Mouse (Mus musculus) left cerebral cortex, postnatal 4 days (tissue): ENCODE measurements around the gene Glycam1. TPM values are rescaled to one million over a fixed set of nuclear protein-coding genes. Genes with fewer than 3 reads are reported as not detected.
"Not testable (repeated sequence)": the region's sequence is repeated elsewhere in the genome, so short reads cannot be mapped to it uniquely, and the experiment has no call there.

Source experiments
- DNase-seq: peaks from one replicate; pipeline ENCODE4 v3.0.0-alpha.2; 2022
- intact Hi-C: fragments of 180-260 bp; cut with DNase I; formaldehyde crosslinking; loops from one replicate; pipeline ENCODE4 v1.15.1; 2025
- total RNA-seq, 2 experiments: library from RNA; stranded (reverse); gene quantifications; 2 replicates each; pipeline ENCODE4 v1.2.3; 2021

Glycam1 gene
- total RNA-seq: not detected

- intact Hi-C loops: no loop called here
- DNase-seq: no peak
These were observed at the start of gene Glycam1 for GRCm38 (mm10) chr15:103564981-103565380. Glycam1 (minus strand) TSS chr15:103565081.

- no peak for DNase-seq
- intact Hi-C loops: no loop called here
These were observed 39.6 kb upstream of the Glycam1 start for GRCm38 (mm10) chr15:103604481-103604880.

DNA sequence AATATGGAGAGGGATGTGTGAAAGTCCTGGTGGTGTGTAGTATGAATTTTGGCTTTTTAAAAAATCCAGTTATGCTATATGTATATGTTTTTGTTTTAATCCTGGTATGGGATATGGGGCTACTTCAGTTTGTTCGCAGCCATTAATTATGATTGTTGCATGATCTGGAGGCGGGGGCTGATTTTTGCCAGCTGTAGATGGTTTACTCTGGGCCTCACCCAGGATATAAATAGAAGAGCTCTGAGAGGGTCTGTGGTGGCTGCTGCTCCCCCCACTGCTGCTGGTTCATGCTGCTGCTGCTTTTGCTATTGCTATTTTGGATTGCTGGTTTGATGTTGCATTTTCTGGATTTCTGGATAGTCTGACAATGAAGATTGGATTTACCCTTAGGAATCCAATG lies 25.9 kb upstream of the Glycam1 start:
- intact Hi-C loops: no loop called here
- DNase-seq: no peak

GRCm38 (mm10) chr15:103587752-103588151 lies 22.9 kb upstream of the Glycam1 start:
- DNase-seq, intact Hi-C loops: not testable (repeated sequence)

DNA sequence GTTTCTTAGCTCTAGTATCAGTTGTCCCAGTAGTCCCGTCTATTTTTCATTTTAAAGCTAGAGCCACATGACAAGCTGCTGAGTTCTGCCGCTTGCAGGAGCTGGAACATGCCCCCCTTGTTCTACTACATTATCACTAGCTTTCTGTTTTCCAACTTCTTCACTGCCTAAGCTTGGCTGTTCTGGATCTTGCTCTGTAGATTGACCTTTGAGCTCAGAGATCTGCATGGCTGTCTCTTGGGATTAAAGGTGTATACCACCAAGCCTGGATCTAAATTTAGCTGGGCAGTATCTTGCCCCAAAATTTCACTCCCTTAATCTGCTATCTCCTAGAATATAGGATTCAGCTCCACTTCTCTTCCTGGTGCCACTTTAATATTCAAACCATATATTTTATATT lies 21.0 kb upstream of the Glycam1 start:
- DNase-seq: no peak
- intact Hi-C loops: no loop called here

- peak; percentile 32 for DNase-seq
- intact Hi-C loops: no loop called here
These were observed 12.7 kb downstream of the Glycam1 start for GRCm38 (mm10) chr15:103552096-103552690.

GRCm38 (mm10) chr15:103551053-103551452 lies 13.8 kb downstream of the Glycam1 start:
- intact Hi-C loops: no loop called here
- DNase-seq: no peak

GRCm38 (mm10) chr15:103549475-103549874 lies 15.4 kb downstream of the Glycam1 start:
- intact Hi-C loops: no loop called here

DNA sequence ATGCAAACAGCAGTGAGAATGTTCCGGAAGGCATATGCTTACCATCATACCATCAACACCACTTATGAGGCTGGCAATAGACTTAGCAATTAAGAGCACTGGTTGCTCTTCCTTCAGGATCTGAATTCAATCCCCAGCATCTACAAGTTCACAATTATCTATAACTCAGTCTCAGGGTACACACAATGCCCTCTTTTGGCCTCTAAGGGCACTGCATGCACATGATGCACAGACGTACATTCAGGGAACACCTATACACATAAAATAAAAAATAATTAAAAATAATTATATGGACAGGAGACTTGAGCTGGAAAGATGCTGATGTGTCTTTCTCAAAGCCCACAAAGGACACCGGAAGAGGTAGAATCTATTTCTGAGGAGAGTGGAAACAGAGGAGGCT lies 16.9 kb downstream of the Glycam1 start:
- intact Hi-C loops: no loop called here
- no peak for DNase-seq

More at GRCm38 (mm10) chr15:103549475-103549874, 15.4 kb downstream of the Glycam1 start:
- no peak for DNase-seq

GRCm38 (mm10) chr15:103542526-103542925 lies 22.4 kb downstream of the Glycam1 start:
- DNase-seq: no peak
- intact Hi-C loops: no loop called here

DNA sequence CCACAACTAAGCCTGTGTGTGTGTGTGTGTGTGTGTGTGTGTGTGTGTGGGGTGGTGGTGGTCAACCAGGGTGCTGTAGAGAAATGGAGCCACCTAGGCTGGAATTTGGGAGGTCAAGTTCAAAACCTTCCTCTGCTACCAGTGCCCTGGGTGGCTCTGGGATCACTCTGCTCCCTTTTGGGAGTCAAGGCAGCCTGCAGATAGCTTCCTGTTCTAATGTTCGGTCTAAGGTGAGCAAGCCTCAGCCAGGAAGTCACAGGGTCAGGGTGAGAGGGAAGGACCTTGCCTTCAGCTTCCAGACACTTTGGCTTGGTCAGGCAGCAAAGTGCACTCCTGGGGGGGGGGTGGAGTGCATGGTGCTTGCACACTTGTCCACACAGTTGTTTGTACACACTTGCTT lies 24.2 kb downstream of the Glycam1 start:
- intact Hi-C loops: no loop called here
- DNase-seq: no peak

DNA sequence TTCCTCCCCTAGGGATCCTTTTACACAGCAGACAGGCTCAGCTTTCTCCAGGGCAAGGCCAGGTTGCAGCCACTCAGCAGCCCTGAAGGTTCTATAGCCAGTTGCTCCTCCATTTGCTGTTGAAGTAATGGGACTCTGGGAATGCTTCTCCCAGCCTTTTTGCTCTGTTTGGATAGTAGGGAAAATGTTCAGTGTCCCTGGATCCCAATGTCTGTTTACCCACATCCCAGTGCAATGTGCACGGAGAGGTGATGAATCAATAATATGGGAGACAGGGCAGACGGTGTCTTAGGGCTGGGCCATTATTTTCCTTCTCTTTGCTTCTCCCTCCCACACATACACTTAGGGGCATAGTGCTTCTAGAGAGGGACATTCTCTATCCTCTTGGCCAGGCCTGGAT lies 25.6 kb downstream of the Glycam1 start:
- intact Hi-C loops: no loop called here
- DNase-seq: no peak

GRCm38 (mm10) chr15:103537822-103538213 lies 27.1 kb downstream of the Glycam1 start, which contains the start of gene Ppp1r1a:
Ppp1r1a (minus strand) TSS chr15:103538003.
- intact Hi-C loops: no loop called here
- DNase-seq: peak; percentile 85

- intact Hi-C loops: no loop called here
- DNase-seq: peak; percentile 62
These were observed 27.7 kb downstream of the Glycam1 start for GRCm38 (mm10) chr15:103537011-103537821.

DNA sequence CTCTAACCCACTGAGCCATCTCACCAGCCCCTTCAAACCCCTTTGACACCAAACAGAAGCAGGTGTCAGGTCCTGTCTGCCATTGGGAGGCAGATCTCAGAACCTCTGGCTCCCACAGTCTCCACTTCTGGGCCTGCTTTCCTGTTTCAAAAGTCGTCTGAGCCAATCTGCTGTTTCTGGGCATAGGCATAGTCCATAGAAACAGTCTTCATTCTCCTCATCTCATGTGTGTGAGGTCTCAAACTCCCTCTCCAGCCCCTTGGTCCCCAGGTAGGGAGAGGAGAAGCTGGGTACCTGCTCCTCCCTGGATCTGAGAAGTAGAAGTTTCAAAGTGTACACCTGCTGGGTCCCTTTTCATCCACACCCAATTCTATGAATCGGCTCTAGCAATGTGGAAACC lies 28.4 kb downstream of the Glycam1 start:
- intact Hi-C loops: no loop called here
- no peak for DNase-seq

DNA sequence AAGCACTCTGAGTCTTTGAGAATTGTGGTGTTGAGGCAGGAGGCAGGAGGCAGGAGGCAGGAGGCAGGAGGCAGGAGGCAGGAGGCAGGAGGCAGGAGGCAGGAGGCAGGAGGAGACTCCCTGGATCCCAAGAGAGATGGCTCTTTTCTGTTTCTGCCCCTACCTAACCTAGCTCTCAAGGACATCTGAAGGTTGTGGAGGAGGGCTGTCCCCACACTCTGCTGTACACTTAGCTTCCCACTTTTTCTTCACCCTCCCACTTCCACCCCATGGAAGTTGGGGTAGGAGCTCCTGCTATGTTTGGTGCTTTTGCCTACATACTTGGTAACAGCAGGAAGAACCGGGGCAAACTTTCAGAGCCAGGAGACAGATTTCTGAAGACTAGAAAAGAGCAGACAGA lies 29.1 kb downstream of the Glycam1 start:
- no peak for DNase-seq
- intact Hi-C loops: no loop called here

DNA sequence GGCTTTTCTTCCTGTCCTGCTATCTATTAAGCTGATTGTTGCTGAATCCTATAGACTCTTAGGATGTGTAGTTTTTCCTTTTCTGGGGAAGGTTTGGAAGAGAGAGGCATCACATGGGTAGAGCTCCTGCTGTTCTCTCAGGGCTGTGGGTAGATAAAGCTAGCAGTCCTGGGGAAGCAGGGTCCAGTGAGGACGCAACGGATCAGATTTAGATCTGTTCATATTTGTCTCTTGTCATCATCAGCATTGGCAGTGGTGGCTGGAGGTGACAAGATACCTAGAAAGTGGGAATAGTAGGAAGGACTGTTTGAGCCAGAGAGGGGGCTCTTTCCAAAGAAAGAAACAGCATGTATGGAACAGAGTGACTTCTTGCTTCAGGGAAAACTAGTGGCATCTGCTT lies 29.9 kb downstream of the Glycam1 start:
- no peak for DNase-seq
- intact Hi-C loops: no loop called here

- intact Hi-C loops: no loop called here
- no peak for DNase-seq
These were observed 30.7 kb downstream of the Glycam1 start for GRCm38 (mm10) chr15:103534054-103534620.

DNA sequence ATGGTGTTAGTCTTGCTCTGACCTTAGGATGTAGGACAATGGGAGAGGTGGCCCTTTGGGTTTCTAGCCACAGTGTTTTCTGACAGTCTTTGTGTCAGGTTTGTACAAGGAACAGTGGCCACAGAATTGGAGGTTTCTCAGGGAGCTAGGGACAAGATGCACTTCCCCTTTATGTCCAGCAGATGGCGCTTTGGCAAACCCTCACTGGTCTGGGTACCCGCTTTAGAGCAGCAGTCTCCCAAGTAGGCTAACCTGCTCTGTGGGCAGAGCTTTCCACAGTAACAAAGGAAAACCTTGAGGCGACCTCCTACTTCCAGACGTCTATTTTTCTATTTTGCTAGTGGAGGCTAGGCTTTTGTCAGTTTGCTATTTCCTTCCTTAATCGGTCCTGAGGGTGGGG lies 34.5 kb downstream of the Glycam1 start:
- intact Hi-C loops: no loop called here

GRCm38 (mm10) chr15:103523156-103523555 lies 41.7 kb downstream of the Glycam1 start:
- no peak for DNase-seq
- intact Hi-C loops: no loop called here

More for the DNA sequence above, 34.5 kb downstream of the Glycam1 start:
- DNase-seq: peak; percentile 54

DNA sequence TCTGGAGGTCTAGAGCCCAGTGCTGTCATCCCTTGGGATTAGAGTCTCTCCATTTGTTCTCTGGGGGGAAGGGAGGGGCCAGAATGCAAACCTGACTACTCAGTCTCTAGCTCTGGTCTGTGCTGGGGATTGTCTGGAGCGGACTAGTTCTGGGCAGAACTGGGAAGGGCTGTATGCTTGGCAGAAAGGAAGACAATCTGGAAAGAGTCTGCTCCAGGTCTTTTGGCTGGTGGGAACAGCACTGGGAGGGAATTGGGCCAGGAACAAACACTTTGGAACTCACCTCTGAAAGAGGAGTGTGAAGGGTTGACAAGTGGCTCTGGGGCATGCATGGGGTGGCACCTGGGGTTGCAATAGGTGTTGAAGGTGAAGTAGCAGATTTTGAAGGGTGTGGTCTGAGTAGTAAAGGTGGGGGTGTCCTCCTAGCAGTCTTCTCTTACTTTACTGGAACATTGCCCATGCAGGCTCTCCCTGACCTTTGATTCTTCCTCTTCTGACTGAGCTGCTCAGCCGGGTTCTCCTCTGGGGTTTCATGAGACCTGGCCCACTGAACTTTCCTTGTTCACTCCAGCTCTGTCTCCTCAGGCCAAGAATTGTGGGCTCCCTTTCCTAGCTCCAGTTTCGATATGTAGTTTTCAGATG lies 42.3 kb downstream of the Glycam1 start:
- DNase-seq: no peak
- intact Hi-C loops: no loop called here
